Mouse (Mus musculus) spleen, embryonic (tissue): Measurements from ENCODE around the gene Actl10.

ENCODE experiments used
- CTCF ChIA-PET: fragments of 350-600 bp; sonication (Branson Sonifier 250); formaldehyde crosslinking; loops from one replicate; lab custom pipeline; 2022; lab: Charles Lee

Actl10 gene

GRCm38 (mm10) chr2:154577744-154578067 lies 26.1 kb downstream of the Actl10 start:
- CTCF ChIA-PET: no interaction called here

- CTCF ChIA-PET: no interaction called here
These were observed 29.0 kb downstream of the Actl10 start for GRCm38 (mm10) chr2:154580586-154580985.

- CTCF ChIA-PET: no interaction called here
These were observed 29.8 kb downstream of the Actl10 start for GRCm38 (mm10) chr2:154581421-154581820.

GRCm38 (mm10) chr2:154583906-154584872 lies 32.6 kb downstream of the Actl10 start:
- CTCF ChIA-PET: interaction anchor here (0.5 to 1.0 kb wide), 2 partner anchors 12 to 20 kb away, joined by 4 read pairs; no protein-coding TSS in a partner anchor

GRCm38 (mm10) chr2:154584931-154585601 lies 33.5 kb downstream of the Actl10 start:
- CTCF ChIA-PET: interaction anchor here (1.0 kb wide), 1 partner anchor 11 kb away, joined by 4 read pairs; no protein-coding TSS in a partner anchor

GRCm38 (mm10) chr2:154586405-154586804 lies 34.8 kb downstream of the Actl10 start:
- CTCF ChIA-PET: interaction anchor here (0.6 kb wide), 1 partner anchor 165 kb away, joined by 3 read pairs; no protein-coding TSS in a partner anchor

- CTCF ChIA-PET: no interaction called here
These were observed 37.5 kb downstream of the Actl10 start for GRCm38 (mm10) chr2:154589051-154589450.

GRCm38 (mm10) chr2:154591239-154591638 lies 39.7 kb downstream of the Actl10 start:
- CTCF ChIA-PET: no interaction called here

GRCm38 (mm10) chr2:154593025-154593424 lies 41.4 kb downstream of the Actl10 start:
- CTCF ChIA-PET: interaction anchor here (1.4 kb wide), 1 partner anchor 18 kb away, joined by 7 read pairs; no protein-coding TSS in a partner anchor

GRCm38 (mm10) chr2:154595775-154596174 lies 44.2 kb downstream of the Actl10 start:
- CTCF ChIA-PET: interaction anchor here (0.9 to 1.1 kb wide), 2 partner anchors 11 to 15 kb away, joined by 4 to 5 read pairs; no protein-coding TSS in a partner anchor

- CTCF ChIA-PET: interaction anchor here (0.6 kb wide), 1 partner anchor 22 kb away, joined by 3 read pairs; no protein-coding TSS in a partner anchor
These were observed 45.8 kb downstream of the Actl10 start for GRCm38 (mm10) chr2:154597399-154597798.

GRCm38 (mm10) chr2:154600586-154600985 lies 49.0 kb downstream of the Actl10 start:
- CTCF ChIA-PET: interaction anchor here (0.6 kb wide), 1 partner anchor 1936 kb away, joined by 4 read pairs; no protein-coding TSS in a partner anchor

GRCm38 (mm10) chr2:154601324-154601723 lies 49.7 kb downstream of the Actl10 start:
- CTCF ChIA-PET: no interaction called here
